Mouse (Mus musculus) liver, postnatal 0 days (tissue): ENCODE measurements around the gene Taar5. TPM values are rescaled to one million over a fixed set of nuclear protein-coding genes. Genes with fewer than 3 reads are reported as not detected.
A peak's percentile ranks its signal among the peaks of the same experiment; 100 is the strongest.

Experiments
- ATAC-seq: fragments of 200-750 bp; cut with Nextera tagmentation; 2 replicates; pipeline ENCODE4 v1.8.0; 2017; ENCODE audit warnings: mild to moderate bottlenecking, moderate library complexity
- DNase-seq: peaks from one replicate; pipeline ENCODE4 v3.0.0-alpha.2; 2016
- H3K27ac ChIP-seq: fragments of 300-500 bp; sonication (generic); 2 replicates; pipeline ENCODE4 v1.5.1; 2014; ENCODE audit warnings: antibody characterized with exemption, moderate library complexity, mild to moderate bottlenecking, low read depth
- H3K27me3 ChIP-seq: fragments of 300-500 bp; sonication (generic); 2 replicates; pipeline ENCODE4 v1.6.1; 2014; ENCODE audit warnings: low read length, control low read depth, mixed read lengths; ENCODE audit not compliant: insufficient read depth
- H3K36me3 ChIP-seq: fragments of 300-500 bp; sonication (generic); replicated peaks from 2 replicates; pipeline ENCODE4 v1.6.1; 2014; ENCODE audit warnings: mild to moderate bottlenecking, control low read depth, low read length, moderate library complexity, mixed read lengths; ENCODE audit not compliant: insufficient read depth
- H3K4me1 ChIP-seq: fragments of 300-500 bp; sonication (generic); 2 replicates; pipeline ENCODE4 v1.6.1; 2014; ENCODE audit warnings: antibody characterized with exemption, mild to moderate bottlenecking, control low read depth; ENCODE audit not compliant: insufficient read depth
- H3K4me2 ChIP-seq: fragments of 300-500 bp; sonication (generic); 2 replicates; pipeline ENCODE4 v1.6.1; 2014; ENCODE audit warnings: low read depth, mild to moderate bottlenecking, low read length, moderate library complexity, mixed read lengths
- H3K4me3 ChIP-seq: fragments of 300-500 bp; sonication (generic); 2 replicates; pipeline ENCODE4 v1.5.1; 2014; ENCODE audit warnings: low read depth, low read length
- H3K9ac ChIP-seq: fragments of 300-500 bp; sonication (generic); replicated peaks from 2 replicates; pipeline ENCODE4 v1.6.1; 2014; ENCODE audit warnings: mild to moderate bottlenecking, moderate library complexity
- H3K9me3 ChIP-seq: fragments of 300-500 bp; sonication (generic); 2 replicates; pipeline ENCODE4 v1.6.1; 2016; ENCODE audit warnings: mild to moderate bottlenecking, control low read depth, low read length, mixed read lengths
- CTCF ChIP-seq: sonication (generic); IDR thresholded peaks from 2 replicates; pipeline ENCODE4 v1.5.1; 2016; ENCODE audit warnings: antibody characterized with exemption, low read depth
- EP300 ChIP-seq: IDR thresholded peaks from 2 replicates; pipeline ENCODE4 v1.6.1; 2016; ENCODE audit warnings: antibody characterized with exemption, low read depth, mild to moderate bottlenecking
- WGBS: fragments of 180-500 bp; shearing (Covaris S2); extraction: QIAGEN DNeasy Blood & Tissue Kit; methylation state at CpG from one replicate; pipeline ENCODE4 v1.1.7; 2014; ENCODE audit not compliant: insufficient replicate concordance; 5-methylcytosine and 5-hydroxymethylcytosine counted together
- polyA plus RNA-seq: library from polyadenylated mRNA; unstranded; fragments of >200 nt; fragmentation: Nextera tagmentation; extraction: Ambion mirVana; gene quantifications from 2 replicates; pipeline ENCODE4 v1.2.1, GENCODE M21; 2015

Taar5 gene
- polyA plus RNA-seq, 1 experiment from 2014 or later, result not detected

DNA sequence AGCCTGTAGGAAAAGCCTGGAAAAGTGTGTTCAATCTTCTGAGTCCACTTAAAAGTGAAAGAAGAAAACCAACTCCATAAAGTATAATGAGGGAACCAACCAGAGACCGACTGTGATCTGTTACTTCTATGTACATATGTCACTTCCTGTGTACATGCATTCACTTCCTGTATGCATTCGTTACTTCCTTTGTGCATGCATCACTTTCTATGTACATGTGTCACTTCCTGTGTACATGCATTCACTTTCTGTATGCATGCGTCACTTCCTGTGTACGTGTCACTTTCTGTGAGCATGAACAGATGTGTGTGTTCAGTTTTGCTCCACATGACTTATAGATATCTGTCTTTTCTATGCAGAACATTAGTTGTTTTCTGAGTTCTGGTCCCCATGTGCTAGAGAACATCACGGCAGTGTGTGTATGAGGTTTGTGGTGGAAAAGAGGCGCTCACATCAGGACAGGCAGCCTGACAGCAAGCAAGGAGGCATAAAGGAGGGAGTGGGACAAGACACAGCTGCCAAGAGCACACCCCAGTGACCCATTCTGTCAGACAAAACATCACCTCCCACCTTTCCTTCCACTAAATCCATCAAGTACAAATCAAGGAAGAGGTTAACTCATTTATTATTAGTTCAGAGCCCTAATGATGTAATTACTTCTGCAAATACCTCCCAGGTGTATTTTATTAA is 5.4 kb upstream of the Taar5 start:
- Histone ChIP-seq H3K9ac (no peak overlapping the region), H3K9me3 (no peaks in the 10 kb centered on the region), H3K4me2 (no peak overlapping the region), H3K4me1 (no peaks in the 10 kb centered on the region), H3K27ac (no peak overlapping the region), H3K27me3 (no peaks in the 10 kb centered on the region), H3K36me3 (no peaks in the 10 kb centered on the region), H3K4me3 (no peak overlapping the region)
- TF ChIP-seq CTCF (no peak), EP300 (no peak)
- WGBS, result 72% methylated on average over 6 of the region's 6 CpGs
- no peak for DNase-seq
- ATAC-seq, result no peak

DNA sequence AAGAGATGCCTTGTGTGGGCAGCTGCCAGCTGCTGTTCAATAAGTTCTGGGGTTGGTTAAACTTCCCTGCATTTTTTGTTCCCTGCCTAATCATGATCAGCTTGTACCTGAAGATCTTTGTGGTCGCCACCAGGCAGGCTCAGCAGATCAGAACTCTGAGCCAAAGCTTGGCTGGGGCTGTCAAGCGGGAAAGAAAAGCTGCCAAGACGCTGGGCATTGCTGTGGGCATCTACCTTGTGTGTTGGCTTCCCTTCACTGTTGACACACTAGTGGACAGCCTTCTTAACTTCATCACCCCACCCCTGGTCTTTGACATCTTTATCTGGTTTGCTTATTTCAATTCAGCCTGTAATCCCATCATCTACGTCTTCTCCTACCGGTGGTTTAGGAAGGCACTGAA is 750 bp downstream of the Taar5 start:
- no peaks in the 10 kb centered on the region for H3K4me1 ChIP-seq
- TF ChIP-seq EP300 (no peak), CTCF (no peak)
- no peak overlapping the region for H3K4me3 ChIP-seq
- DNase-seq (no peak), ATAC-seq (no peak)
- H3K9me3 ChIP-seq, result no peaks in the 10 kb centered on the region
- H3K27me3 ChIP-seq, result no peaks in the 10 kb centered on the region
- no peak overlapping the region for H3K4me2 ChIP-seq
- H3K36me3 ChIP-seq, result no peaks in the 10 kb centered on the region
- no peak overlapping the region for H3K27ac ChIP-seq
- H3K9ac ChIP-seq, result no peak overlapping the region
- WGBS, result 76% methylated on average over 5 of the region's 5 CpGs

DNA sequence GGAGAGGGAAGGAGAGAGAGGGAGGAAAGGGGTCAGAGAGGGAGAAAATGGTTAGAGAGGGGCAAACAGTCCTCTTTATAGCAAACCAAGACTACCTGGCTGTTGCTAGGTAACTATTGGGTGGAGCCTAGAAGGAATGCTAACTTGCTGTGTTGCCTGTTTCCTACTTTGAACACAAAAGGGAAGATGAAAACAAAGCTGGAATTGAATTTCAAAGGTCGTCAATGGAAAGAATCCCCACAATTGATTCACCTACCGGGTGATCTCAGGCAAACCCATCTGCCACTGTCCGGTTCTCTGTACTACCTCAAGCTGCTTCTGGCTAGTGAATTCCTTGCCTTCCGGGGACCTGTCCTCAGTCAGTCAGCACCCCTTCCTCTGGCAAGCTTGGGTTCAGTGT is 7.5 kb downstream of the Taar5 start:
- H3K27me3 ChIP-seq, result no peaks in the 10 kb centered on the region
- no peak overlapping the region for H3K27ac ChIP-seq
- no peak for TF ChIP-seq EP300
- TF ChIP-seq CTCF, result no peak
- no peak for ATAC-seq
- no peak overlapping the region for H3K9ac ChIP-seq
- H3K4me2 ChIP-seq, result no peak overlapping the region
- no peak overlapping the region for H3K4me3 ChIP-seq
- no peaks in the 10 kb centered on the region for H3K36me3 ChIP-seq
- no peak for DNase-seq
- 50% methylated on average over 4 of the region's 4 CpGs for WGBS
- H3K9me3 ChIP-seq, result no peaks in the 10 kb centered on the region
- H3K4me1 ChIP-seq, result no peaks in the 10 kb centered on the region

DNA sequence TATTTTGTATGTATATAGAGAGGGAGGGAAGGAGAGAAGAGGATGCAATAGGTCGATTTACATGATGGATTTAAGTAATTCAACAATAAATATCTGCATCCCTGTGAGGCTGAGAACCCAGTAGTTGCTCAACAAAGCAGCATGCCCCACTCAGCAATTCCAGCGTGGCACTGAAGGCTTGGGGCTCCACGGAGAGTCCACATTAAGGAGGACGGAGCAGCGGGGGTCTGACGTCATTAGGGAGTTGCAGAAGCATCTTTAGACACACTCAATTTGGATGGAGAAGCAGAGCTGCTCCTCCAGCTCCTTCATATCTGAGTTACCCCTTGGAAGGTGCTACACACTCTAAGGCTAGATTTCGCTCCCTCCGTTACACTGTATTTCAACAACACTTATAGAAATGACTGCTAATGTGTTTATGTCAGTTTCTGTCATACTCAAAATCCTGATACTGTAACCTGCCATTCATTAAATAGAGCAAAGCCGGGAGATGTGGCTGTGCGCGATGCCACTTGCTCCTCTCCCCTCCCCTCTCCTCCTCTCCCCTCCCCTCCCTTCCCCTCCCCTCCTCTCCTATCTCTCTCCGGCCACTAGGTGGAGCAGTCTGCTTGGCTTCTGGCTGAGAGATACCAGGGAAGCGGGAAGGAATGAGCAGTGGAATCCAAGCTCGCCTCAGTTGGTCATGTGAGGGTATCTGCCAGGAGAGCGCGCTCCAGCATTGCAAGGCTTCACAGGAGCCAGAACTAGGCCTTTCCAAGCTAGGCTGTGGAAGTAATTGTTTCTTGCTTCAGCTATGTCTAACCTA is 8.6 kb downstream of the Taar5 start:
- no peaks in the 10 kb centered on the region for H3K9me3 ChIP-seq
- TF ChIP-seq CTCF (peak; percentile 86), EP300 (no peak)
- no peaks in the 10 kb centered on the region for H3K27me3 ChIP-seq
- 40% methylated on average over 16 of the region's 16 CpGs for WGBS
- H3K9ac ChIP-seq, result no peak overlapping the region
- no peak overlapping the region for H3K4me2 ChIP-seq
- no peak overlapping the region for H3K4me3 ChIP-seq
- no peak overlapping the region for H3K27ac ChIP-seq
- no peaks in the 10 kb centered on the region for H3K36me3 ChIP-seq
- DNase-seq (peak; percentile 73), ATAC-seq (peak; percentile 73)
- H3K4me1 ChIP-seq, result no peaks in the 10 kb centered on the region

DNA sequence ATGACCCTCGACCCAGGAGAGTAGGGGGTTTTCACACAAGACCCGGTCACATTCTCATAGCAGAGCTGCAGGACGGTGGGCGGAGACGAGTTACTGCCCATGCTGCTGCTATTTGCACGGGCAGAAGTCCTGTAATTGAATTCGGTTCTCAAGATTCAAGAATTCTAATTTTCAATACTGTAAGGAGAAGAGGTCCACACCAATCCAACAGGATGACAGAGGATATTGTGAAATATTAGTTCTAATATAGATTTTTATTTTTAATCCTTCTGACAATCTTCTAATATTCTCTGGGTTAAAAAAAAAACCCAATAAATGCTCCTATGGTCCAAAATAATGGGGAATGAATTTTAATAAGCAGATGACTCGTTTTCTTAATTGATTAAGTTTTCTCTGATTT is 15.0 kb downstream of the Taar5 start, which contains the start of gene Taar6:
Gene Taar6, minus strand, starts transcription at position 101 of the 400 bp plus-strand sequence.
- Histone ChIP-seq H3K4me1 (0 out of 2 replicates have a peak, but pooled peaks cover 2% of the 10 kb centered on the region), H3K4me2 (no peak within 1 kb of the TSS), H3K27ac (no peak within 1 kb of the TSS), H3K9me3 (no peaks in the 10 kb centered on the region), H3K9ac (no peak within 1 kb of the TSS), H3K27me3 (no peaks in the 10 kb centered on the region), H3K36me3 (no peaks in the 10 kb centered on the region), H3K4me3 (no peak within 1 kb of the TSS)
- DNase-seq (no peak), ATAC-seq (no peak)
- WGBS, result 66% methylated on average over 8 of the region's 8 CpGs
- TF ChIP-seq CTCF (no peak), EP300 (no peak)

DNA sequence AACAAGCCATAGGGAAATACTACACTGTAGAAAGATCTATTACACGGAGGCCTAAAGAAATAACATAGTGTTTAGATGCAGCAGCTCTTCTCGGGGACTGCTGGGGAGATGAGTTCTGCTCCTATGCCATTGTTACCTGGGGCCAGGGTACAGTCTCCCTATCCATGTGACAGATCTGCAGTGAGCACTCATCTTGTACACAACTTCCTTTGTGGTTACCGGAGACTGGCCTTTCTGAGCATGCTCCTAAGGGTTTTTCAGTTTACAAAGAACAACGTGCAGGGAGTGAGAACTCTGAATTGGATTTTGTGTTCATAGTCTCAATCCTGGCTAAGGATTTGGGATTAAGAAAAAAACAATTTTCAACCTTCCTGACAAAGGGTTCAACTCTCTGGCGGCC is 15.9 kb downstream of the Taar5 start:
- no peak for ATAC-seq
- TF ChIP-seq EP300, result no peak
- no peak for TF ChIP-seq CTCF
- 40% methylated on average over 5 of the region's 5 CpGs for WGBS

More for the DNA sequence above, 15.9 kb downstream of the Taar5 start:
- H3K4me2 ChIP-seq, result no peak overlapping the region
- no peaks in the 10 kb centered on the region for H3K27me3 ChIP-seq
- H3K4me1 ChIP-seq, result 0 out of 2 replicates have a peak, but pooled peaks cover 2% of the 10 kb centered on the region
- no peaks in the 10 kb centered on the region for H3K36me3 ChIP-seq
- H3K4me3 ChIP-seq, result no peak overlapping the region
- DNase-seq, result no peak
- H3K27ac ChIP-seq, result no peak overlapping the region
- H3K9ac ChIP-seq, result no peak overlapping the region
- H3K9me3 ChIP-seq, result no peaks in the 10 kb centered on the region
